Mouse (Mus musculus) heart, postnatal 0 days (tissue): ENCODE data around the gene Ckmt2. TPM values are rescaled to one million over a fixed set of nuclear protein-coding genes. Genes with fewer than 3 reads are reported as not detected.

Source experiments
- ATAC-seq: fragments of 200-750 bp; cut with Nextera tagmentation; 2 replicates; pipeline ENCODE4 v1.8.0; 2017; ENCODE audit warnings: low read depth, moderate number of reproducible peaks, moderate library complexity; ENCODE audit not compliant: insufficient read depth
- DNase-seq: peaks from one replicate; pipeline ENCODE4 v3.0.0-alpha.2; 2016; ENCODE audit warnings: low spot score
- H3K27ac ChIP-seq: fragments of 300-500 bp; sonication (generic); 2 replicates; pipeline ENCODE4 v1.5.1; 2014; ENCODE audit warnings: low read depth, mild to moderate bottlenecking
- H3K27me3 ChIP-seq: fragments of 300-500 bp; sonication (generic); 2 replicates; pipeline ENCODE4 v1.6.1; 2014; ENCODE audit warnings: low read length, mixed read lengths; ENCODE audit not compliant: control insufficient read depth, insufficient read depth
- H3K36me3 ChIP-seq: fragments of 300-500 bp; sonication (generic); replicated peaks from 2 replicates; pipeline ENCODE4 v1.6.1; 2014; ENCODE audit warnings: low read length, mixed read lengths; ENCODE audit not compliant: control insufficient read depth, insufficient read depth
- H3K4me1 ChIP-seq: fragments of 300-500 bp; sonication (generic); 2 replicates; pipeline ENCODE4 v1.6.1; 2014; ENCODE audit warnings: antibody characterized with exemption; ENCODE audit not compliant: control insufficient read depth, insufficient read depth
- H3K4me2 ChIP-seq: fragments of 300-500 bp; sonication (generic); 2 replicates; pipeline ENCODE4 v1.6.1; 2014; ENCODE audit warnings: low read depth, mild to moderate bottlenecking, low read length, moderate library complexity
- H3K4me3 ChIP-seq: fragments of 300-500 bp; sonication (generic); 2 replicates; pipeline ENCODE4 v1.5.1; 2014; ENCODE audit warnings: low read depth, low read length
- H3K9ac ChIP-seq: fragments of 300-500 bp; sonication (generic); replicated peaks from 2 replicates; pipeline ENCODE4 v1.6.1; 2014; ENCODE audit warnings: low read depth, low read length, mixed read lengths
- H3K9me3 ChIP-seq: fragments of 300-500 bp; sonication (generic); replicated peaks from 2 replicates; pipeline ENCODE4 v1.6.1; 2016; ENCODE audit warnings: low read length; ENCODE audit not compliant: control insufficient read depth
- CTCF ChIP-seq: IDR thresholded peaks from 2 replicates; pipeline ENCODE4 v1.5.1; 2016; ENCODE audit warnings: antibody characterized with exemption, control low read depth, low read depth
- EP300 ChIP-seq: IDR thresholded peaks from 2 replicates; pipeline ENCODE4 v1.6.1; 2016; ENCODE audit warnings: antibody characterized with exemption, low read depth
- WGBS: fragments of 180-500 bp; shearing (Covaris S2); extraction: QIAGEN DNeasy Blood & Tissue Kit; methylation state at CpG from one replicate; pipeline ENCODE4 v1.1.7; 2014; 5-methylcytosine and 5-hydroxymethylcytosine counted together
- polyA plus RNA-seq: library from polyadenylated mRNA; unstranded; fragments of >200 nt; fragmentation: Nextera tagmentation; extraction: Ambion mirVana; gene quantifications from 2 replicates; pipeline ENCODE4 v1.2.1, GENCODE M21; 2015
- total RNA-seq: library from RNA; depleted of rRNA; stranded (reverse); fragments of >200 nt; gene quantifications from 2 replicates; pipeline ENCODE4 v1.2.3, GENCODE M21; 2014; ENCODE audit warnings: low replicate concordance; rRNA removed

Ckmt2 gene
- total and polyA plus RNA-seq, 2 experiments from 2014 or later, result 421 to 571 TPM

DNA sequence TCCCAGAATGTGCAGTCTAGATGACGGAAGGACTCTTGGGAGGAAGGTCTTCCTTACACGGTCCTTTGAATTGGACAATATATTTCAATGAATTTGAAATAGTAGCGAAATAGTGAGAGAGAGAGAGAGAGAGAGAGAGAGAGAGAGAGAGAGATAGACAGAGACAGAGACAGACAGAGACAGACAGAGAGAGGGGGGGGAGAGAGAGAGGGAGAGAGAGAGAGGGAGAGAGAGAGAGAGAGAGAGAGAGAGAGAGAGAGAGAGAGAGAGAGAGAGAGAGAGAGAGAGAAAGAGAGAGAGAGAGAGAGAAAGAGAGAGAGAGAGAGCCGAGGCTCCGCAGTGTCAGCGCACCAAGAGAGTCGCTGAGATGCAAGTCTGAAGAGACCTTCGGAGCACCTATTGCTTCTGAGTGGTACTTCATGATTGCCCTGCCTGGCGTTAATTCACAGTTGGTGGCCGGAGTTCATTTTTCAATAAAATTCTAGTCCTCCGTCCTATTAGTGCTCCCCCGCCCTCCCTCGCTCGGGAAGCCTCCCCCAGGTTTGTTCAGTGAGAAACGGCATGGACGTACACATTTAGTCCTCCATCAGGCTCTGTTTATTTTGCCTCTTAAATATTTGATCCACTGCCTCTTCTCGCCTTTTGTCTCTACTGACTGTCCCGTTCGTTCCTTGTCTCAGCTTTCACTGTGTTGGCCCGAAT is 68.7 kb downstream of the Ckmt2 start:
- 29% methylated on average over 20 of the region's 20 CpGs for WGBS
- no peak for ATAC-seq
- DNase-seq, result no peak

DNA sequence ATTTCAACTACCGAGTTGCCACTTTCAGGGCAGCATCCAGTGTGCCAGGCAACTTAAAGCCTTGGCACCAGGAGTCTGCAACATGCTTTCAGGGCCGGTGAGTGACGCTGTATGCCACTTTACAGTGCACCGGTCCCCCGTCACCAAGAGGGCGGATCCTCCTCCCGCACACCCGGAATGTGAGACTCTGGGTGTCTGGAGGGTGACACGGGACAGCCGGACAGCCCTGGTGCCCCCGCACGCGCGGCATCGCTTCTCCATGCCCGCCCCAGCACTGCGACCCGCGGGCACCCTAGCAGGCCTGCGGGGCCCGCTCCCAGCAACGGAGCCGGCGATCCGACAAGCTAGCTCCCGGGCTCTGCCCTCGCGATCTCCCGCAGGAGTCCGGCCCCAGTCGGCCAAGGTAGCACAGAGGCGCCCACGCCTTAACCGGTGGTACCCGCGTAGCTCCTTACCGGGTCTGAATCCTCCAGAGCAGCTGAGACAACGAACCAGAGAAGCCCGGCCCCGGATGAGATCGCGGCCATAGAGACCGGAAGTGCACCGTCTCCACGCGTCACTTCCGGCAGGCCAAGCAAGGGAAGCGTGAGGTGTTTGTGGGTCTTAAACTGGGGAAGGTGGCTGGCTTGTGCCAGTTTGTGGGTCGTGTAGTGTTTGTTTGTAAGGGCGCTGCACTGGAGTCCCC is 69.4 kb downstream of the Ckmt2 start, which contains the start of gene Zcchc9:
TSS of gene Zcchc9 (minus strand) at position 551 of the 685 bp plus-strand sequence.
- ATAC-seq (peak; percentile 99), DNase-seq (peak; percentile 88)
- Histone ChIP-seq H3K4me1 (0 out of 2 replicates have a peak, but pooled peaks cover 6% of the 10 kb centered on the region), H3K27me3 (no peaks in the 10 kb centered on the region), H3K4me2 (peak within 1 kb of the TSS; percentile 75), H3K27ac (peak within 1 kb of the TSS; percentile 99), H3K9me3 (no peaks in the 10 kb centered on the region), H3K9ac (peak within 1 kb of the TSS; percentile 99), H3K4me3 (peak within 1 kb of the TSS; percentile 100), H3K36me3 (peaks cover 18% of the 10 kb centered on the region)
- WGBS, result under 1% methylated on average over 50 of the region's 50 CpGs
- TF ChIP-seq CTCF (peak; percentile 31), EP300 (no peak)

More for the DNA sequence above, 68.7 kb downstream of the Ckmt2 start:
- Histone ChIP-seq H3K4me3 (peak overlapping the region; percentile 100), H3K4me2 (peak overlapping the region; percentile 75), H3K27ac (peak overlapping the region; percentile 99), H3K9ac (peak overlapping the region; percentile 99), H3K27me3 (no peaks in the 10 kb centered on the region), H3K9me3 (no peaks in the 10 kb centered on the region), H3K4me1 (0 out of 2 replicates have a peak, but pooled peaks cover 6% of the 10 kb centered on the region), H3K36me3 (peaks cover 18% of the 10 kb centered on the region)
- no peak for TF ChIP-seq CTCF
- no peak for TF ChIP-seq EP300

Other genes starting within 250 kb of the Ckmt2 start
- 0.11 TPM in 1 of 2 replicates, not detected in the other for gene Acot12, start 135.4 kb downstream of the Ckmt2 start, total RNA-seq
- not detected in 2 replicates for gene Acot12, start 135.4 kb downstream of the Ckmt2 start, polyA plus RNA-seq
- gene Zcchc9, start 69.2 kb downstream of the Ckmt2 start, total RNA-seq, result 5.2 and 14.8 TPM in 2 replicates
- gene Zcchc9, start 69.2 kb downstream of the Ckmt2 start, polyA plus RNA-seq, result 20.1 and 21.5 TPM in 2 replicates